Mouse (Mus musculus): Measurements from ENCODE around the gene Mfap3l. TPM values are rescaled to one million over a fixed set of nuclear protein-coding genes. Genes with fewer than 3 reads are reported as not detected.
A peak's percentile ranks its signal among the peaks of the same experiment; 100 is the strongest.

Mfap3l gene
- polyA plus RNA-seq, 1 experiment from 2014 or later = 1.8 TPM

DNA sequence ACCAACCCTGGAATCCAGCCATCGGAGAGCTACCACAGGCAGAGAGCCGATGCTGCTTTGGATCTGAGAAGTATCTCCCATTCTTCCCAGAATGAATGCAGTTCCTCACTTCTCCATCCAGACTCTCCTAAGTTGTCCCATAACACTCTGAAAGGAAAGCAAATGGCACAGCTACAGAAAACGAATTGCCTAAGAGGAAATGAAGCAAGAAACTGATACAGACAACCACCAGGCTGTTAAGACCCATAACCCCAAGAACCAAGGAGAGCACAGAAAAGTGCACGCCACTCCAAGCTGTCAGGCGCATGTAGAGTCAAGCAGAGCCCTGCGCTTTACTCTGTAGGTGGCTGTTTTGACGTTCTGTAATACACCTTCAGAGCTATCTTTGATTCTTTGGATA, 7.9 kb upstream of the Mfap3l start:
- WGBS = 76% methylated on average over 7 of the region's 7 CpGs
- H3K9me3 ChIP-seq (replicated peaks; ENCODE audit: control insufficient read depth, low read length) = no peaks in the 10 kb centered on the region

DNA sequence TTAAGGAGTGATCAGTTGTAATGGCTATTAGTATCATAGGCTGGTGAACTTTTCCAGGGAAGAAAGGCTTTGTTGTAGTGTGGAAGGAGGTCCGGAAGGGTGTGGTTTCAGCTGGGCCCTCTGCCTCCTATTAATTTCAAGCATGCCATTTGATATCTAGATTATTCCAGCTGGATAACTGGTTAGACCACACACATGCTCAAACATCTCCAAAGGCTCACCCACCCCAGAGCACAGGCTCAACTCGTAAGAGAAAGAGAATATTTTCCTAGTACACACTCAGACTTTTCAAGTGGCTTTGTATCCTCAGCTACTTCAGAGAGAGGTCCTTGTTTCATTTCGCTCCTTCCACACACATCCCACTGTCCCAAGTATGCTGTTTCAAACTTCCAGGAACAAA, 4.7 kb upstream of the Mfap3l start:
- Histone ChIP-seq H3K4me1 (ENCODE audit: control insufficient read depth, insufficient read depth, low read length) (peaks cover 10% of the 10 kb centered on the region; the same call in 1 of the 2 replicates), H3K9ac (ENCODE audit: low read length) (no peak overlapping the region), H3K36me3 (ENCODE audit: control insufficient read depth, insufficient read depth, low read length) (no peaks in the 10 kb centered on the region), H3K4me3 (replicated peaks; ENCODE audit: low read length) (no peak overlapping the region), H3K4me2 (ENCODE audit: low read depth, low read length) (no peak overlapping the region), H3K27ac (ENCODE audit: low read length) (no peak overlapping the region), H3K9me3 (replicated peaks; ENCODE audit: control insufficient read depth, low read length) (no peaks in the 10 kb centered on the region), H3K27me3 (ENCODE audit: control insufficient read depth, insufficient read depth, low read length) (peaks cover 9% of the 10 kb centered on the region; the same call in 1 of the 2 replicates)
- no peak for ATAC-seq (ENCODE audit: insufficient read depth, low FRiP score)
- 64% methylated on average over 3 of the region's 3 CpGs for WGBS

More for the DNA sequence above, 7.9 kb upstream of the Mfap3l start:
- Histone ChIP-seq H3K4me1 (ENCODE audit: control insufficient read depth, insufficient read depth, low read length) (peaks cover 4% of the 10 kb centered on the region; the same call in 1 of the 2 replicates), H3K36me3 (ENCODE audit: control insufficient read depth, insufficient read depth, low read length) (no peaks in the 10 kb centered on the region), H3K9ac (ENCODE audit: low read length) (no peak overlapping the region), H3K27me3 (ENCODE audit: control insufficient read depth, insufficient read depth, low read length) (peaks cover 6% of the 10 kb centered on the region; the same call in 1 of the 2 replicates), H3K4me3 (replicated peaks; ENCODE audit: low read length) (no peak overlapping the region), H3K27ac (ENCODE audit: low read length) (no peak overlapping the region), H3K4me2 (ENCODE audit: low read depth, low read length) (no peak overlapping the region)
- no peak for ATAC-seq (ENCODE audit: insufficient read depth, low FRiP score)

DNA sequence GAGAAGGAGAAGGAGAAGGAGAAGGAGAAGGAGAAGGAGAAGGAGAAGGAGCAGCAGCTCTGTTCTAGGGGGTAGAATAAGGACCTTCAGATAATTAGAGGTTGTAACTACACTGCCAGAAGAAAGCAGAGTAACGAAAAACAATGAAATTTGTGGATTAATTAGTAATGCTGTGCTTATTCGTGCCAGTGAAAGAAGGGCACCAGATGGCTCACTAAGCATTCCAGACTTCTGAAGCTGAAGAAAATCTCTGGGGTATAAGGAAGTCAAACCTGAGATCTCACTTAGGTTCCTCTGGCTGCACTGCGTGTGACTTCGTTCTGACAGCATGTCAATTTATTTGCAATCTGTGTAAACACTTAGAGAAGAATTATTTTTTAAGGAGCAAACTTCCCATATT, 3.6 kb upstream of the Mfap3l start:
- no peak overlapping the region for H3K27ac ChIP-seq (ENCODE audit: low read length)
- no peaks in the 10 kb centered on the region for H3K9me3 ChIP-seq (replicated peaks; ENCODE audit: control insufficient read depth, low read length)
- no peak for ATAC-seq (ENCODE audit: insufficient read depth, low FRiP score)
- H3K9ac ChIP-seq (ENCODE audit: low read length) = no peak overlapping the region
- peaks cover 12% of the 10 kb centered on the region for H3K4me1 ChIP-seq (ENCODE audit: control insufficient read depth, insufficient read depth, low read length)
- WGBS = 69% methylated on average over 4 of the region's 4 CpGs
- no peak overlapping the region for H3K4me3 ChIP-seq (replicated peaks; ENCODE audit: low read length)
- no peaks in the 10 kb centered on the region for H3K36me3 ChIP-seq (ENCODE audit: control insufficient read depth, insufficient read depth, low read length)
- H3K4me2 ChIP-seq (ENCODE audit: low read depth, low read length) = no peak overlapping the region
- peaks cover 9% of the 10 kb centered on the region; the same call in 1 of the 2 replicates for H3K27me3 ChIP-seq (ENCODE audit: control insufficient read depth, insufficient read depth, low read length)

DNA sequence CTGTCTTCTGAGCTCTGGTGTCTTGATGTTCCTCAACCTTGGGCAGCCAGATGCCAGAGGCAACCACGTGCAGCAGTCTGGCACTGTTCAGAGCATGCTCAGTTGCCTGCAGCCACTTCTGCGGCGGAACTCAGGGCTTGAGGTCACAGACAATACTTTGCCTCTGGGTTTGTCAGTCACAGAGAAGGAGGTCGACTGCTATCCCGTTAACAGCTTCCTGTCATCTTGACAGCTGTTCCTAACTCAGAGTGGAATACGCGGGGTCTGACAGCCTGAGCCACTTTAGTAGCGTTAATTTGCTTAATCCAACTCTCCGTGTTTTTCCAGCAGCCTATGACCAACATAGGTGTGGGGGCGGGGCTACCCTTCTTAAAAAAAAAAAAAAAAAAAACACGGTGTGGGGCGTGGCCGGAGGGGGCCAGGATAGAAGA, 1.1 kb upstream of the Mfap3l start:
- no peak for ATAC-seq (ENCODE audit: insufficient read depth, low FRiP score)
- Histone ChIP-seq H3K36me3 (ENCODE audit: control insufficient read depth, insufficient read depth, low read length) (no peaks in the 10 kb centered on the region), H3K4me3 (replicated peaks; ENCODE audit: low read length) (peak overlapping the region; percentile 42), H3K4me2 (ENCODE audit: low read depth, low read length) (peak overlapping the region; percentile 57), H3K4me1 (ENCODE audit: control insufficient read depth, insufficient read depth, low read length) (peaks cover 12% of the 10 kb centered on the region), H3K9me3 (replicated peaks; ENCODE audit: control insufficient read depth, low read length) (no peaks in the 10 kb centered on the region), H3K9ac (ENCODE audit: low read length) (peak overlapping the region; percentile 6), H3K27ac (ENCODE audit: low read length) (no peak overlapping the region), H3K27me3 (ENCODE audit: control insufficient read depth, insufficient read depth, low read length) (peaks cover 9% of the 10 kb centered on the region; the same call in 1 of the 2 replicates)
- WGBS = 2% methylated on average over 13 of the region's 13 CpGs

DNA sequence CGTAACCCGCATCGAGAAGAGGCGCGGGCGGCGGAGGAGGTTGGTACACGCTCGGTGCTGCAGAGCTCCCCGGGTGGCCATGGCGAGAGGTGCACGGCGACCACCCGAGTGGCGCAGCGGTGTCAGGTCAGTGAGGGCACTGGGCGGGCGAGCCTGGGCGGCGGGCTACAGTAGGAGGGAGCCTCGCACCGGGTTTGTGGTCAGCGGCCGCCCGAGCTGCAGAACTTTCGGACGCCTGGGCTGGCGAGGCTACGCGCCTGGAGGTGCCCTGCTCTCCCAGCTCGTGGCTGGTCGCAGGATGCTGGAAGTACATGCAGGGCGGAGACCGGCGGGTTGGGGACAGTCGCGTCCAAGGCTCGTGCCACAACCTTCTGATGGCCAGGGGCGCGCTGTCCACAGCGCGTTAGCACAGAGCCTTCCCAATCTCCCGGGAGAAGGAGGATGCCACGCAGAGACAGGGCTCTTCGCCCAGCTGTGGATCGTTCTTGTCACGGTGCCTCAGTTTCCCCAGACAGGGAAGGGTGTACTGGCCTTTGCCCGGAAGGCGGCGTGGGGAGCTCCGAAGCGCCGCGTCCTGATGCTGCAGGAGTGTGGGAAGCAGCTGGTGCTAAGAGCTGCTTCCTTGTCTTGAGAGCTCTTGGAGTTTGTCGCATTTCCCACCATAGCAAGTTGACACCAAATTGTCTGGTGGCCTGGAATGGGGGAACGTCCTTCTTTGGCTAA, 467 bp downstream of the Mfap3l start:
- peak; percentile 74 for ATAC-seq (ENCODE audit: insufficient read depth, low FRiP score)
- Histone ChIP-seq H3K4me2 (ENCODE audit: low read depth, low read length) (peak overlapping the region; percentile 99), H3K4me3 (replicated peaks; ENCODE audit: low read length) (peak overlapping the region; percentile 59), H3K27ac (ENCODE audit: low read length) (no peak overlapping the region), H3K27me3 (ENCODE audit: control insufficient read depth, insufficient read depth, low read length) (peaks cover 9% of the 10 kb centered on the region; the same call in 1 of the 2 replicates), H3K4me1 (ENCODE audit: control insufficient read depth, insufficient read depth, low read length) (peaks cover 9% of the 10 kb centered on the region), H3K36me3 (ENCODE audit: control insufficient read depth, insufficient read depth, low read length) (no peaks in the 10 kb centered on the region), H3K9me3 (replicated peaks; ENCODE audit: control insufficient read depth, low read length) (no peaks in the 10 kb centered on the region), H3K9ac (ENCODE audit: low read length) (peak overlapping the region; percentile 74)
- WGBS = under 1% methylated on average over 56 of the region's 56 CpGs

DNA sequence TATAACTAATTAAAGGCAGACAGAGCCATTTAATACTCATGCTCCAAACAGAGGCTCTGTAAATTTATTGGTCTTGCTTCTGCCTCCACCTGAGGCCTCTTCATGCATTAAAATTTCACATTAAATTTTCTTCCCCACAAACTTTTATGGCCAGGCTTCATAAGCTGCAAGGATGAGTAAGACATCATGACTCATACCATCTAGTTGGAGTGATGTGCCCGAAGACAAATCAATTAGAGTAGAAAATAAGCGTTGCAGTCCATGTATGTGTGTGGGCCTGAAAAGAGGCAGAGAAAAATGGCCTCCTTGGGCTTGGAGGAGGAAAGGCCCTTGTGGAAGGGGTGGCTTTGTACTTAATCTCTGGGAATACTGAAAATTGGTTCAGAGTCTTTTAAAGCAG, 2.3 kb downstream of the Mfap3l start:
- 89% methylated on average over 2 of the region's 2 CpGs for WGBS
- Histone ChIP-seq H3K4me3 (replicated peaks; ENCODE audit: low read length) (no peak overlapping the region), H3K9ac (ENCODE audit: low read length) (no peak overlapping the region), H3K27ac (ENCODE audit: low read length) (no peak overlapping the region), H3K4me2 (ENCODE audit: low read depth, low read length) (no peak overlapping the region), H3K9me3 (replicated peaks; ENCODE audit: control insufficient read depth, low read length) (no peaks in the 10 kb centered on the region), H3K4me1 (ENCODE audit: control insufficient read depth, insufficient read depth, low read length) (peaks cover 8% of the 10 kb centered on the region), H3K36me3 (ENCODE audit: control insufficient read depth, insufficient read depth, low read length) (no peaks in the 10 kb centered on the region), H3K27me3 (ENCODE audit: control insufficient read depth, insufficient read depth, low read length) (0 out of 2 replicates have a peak, but pooled peaks cover under 1% of the 10 kb centered on the region)
- no peak for ATAC-seq (ENCODE audit: insufficient read depth, low FRiP score)

DNA sequence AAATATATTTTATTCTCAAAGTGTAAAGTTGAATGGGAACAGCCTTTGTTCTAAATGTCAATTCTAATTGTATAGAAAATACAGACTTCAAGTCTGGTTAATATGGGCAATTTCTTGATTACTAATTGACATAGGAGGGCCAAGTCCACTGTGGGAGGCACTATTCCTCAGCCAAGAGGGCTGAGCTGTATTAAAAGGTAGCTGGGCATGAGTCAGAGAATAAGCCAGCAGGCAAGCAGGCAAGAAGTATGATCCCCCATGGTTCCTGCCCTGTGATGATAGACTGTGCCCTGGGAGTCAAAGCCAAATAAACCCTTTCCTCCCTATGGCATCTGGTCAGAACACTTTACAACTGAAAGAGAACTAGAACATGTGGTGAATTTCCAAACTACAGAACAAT, 3.2 kb downstream of the Mfap3l start:
- ATAC-seq (ENCODE audit: insufficient read depth, low FRiP score) = no peak
- Histone ChIP-seq H3K9ac (ENCODE audit: low read length) (no peak overlapping the region), H3K9me3 (replicated peaks; ENCODE audit: control insufficient read depth, low read length) (no peaks in the 10 kb centered on the region), H3K27ac (ENCODE audit: low read length) (no peak overlapping the region), H3K27me3 (ENCODE audit: control insufficient read depth, insufficient read depth, low read length) (no peaks in the 10 kb centered on the region), H3K4me1 (ENCODE audit: control insufficient read depth, insufficient read depth, low read length) (peaks cover 8% of the 10 kb centered on the region), H3K4me3 (replicated peaks; ENCODE audit: low read length) (no peak overlapping the region), H3K4me2 (ENCODE audit: low read depth, low read length) (no peak overlapping the region), H3K36me3 (ENCODE audit: control insufficient read depth, insufficient read depth, low read length) (no peaks in the 10 kb centered on the region)

DNA sequence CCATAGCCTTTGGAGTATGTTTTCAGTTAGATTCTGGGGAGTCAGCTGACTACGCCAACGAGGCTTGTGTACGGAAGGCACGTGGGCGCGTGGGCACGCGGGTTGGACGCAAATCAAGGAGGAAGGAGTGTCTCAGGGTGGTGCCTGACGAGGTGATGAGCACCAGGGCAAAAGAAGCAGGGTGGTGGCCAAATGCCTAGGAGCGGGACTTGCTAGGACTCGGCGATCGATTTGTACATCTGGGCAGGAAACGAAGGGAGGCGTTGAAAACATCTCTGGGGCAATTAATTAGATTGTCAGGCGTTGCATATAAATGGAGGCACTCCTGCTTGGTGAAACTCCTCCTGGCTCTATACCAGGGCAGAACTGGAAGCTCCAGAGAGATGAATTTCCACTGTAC, 7.4 kb downstream of the Mfap3l start:
- Histone ChIP-seq H3K4me2 (ENCODE audit: low read depth, low read length) (no peak overlapping the region), H3K9me3 (replicated peaks; ENCODE audit: control insufficient read depth, low read length) (no peaks in the 10 kb centered on the region), H3K9ac (ENCODE audit: low read length) (no peak overlapping the region), H3K27me3 (ENCODE audit: control insufficient read depth, insufficient read depth, low read length) (no peaks in the 10 kb centered on the region), H3K4me3 (replicated peaks; ENCODE audit: low read length) (no peak overlapping the region), H3K36me3 (ENCODE audit: control insufficient read depth, insufficient read depth, low read length) (no peaks in the 10 kb centered on the region), H3K4me1 (ENCODE audit: control insufficient read depth, insufficient read depth, low read length) (no peaks in the 10 kb centered on the region), H3K27ac (ENCODE audit: low read length) (no peak overlapping the region)
- no peak for ATAC-seq (ENCODE audit: insufficient read depth, low FRiP score)
- 91% methylated on average over 17 of the region's 17 CpGs for WGBS

DNA sequence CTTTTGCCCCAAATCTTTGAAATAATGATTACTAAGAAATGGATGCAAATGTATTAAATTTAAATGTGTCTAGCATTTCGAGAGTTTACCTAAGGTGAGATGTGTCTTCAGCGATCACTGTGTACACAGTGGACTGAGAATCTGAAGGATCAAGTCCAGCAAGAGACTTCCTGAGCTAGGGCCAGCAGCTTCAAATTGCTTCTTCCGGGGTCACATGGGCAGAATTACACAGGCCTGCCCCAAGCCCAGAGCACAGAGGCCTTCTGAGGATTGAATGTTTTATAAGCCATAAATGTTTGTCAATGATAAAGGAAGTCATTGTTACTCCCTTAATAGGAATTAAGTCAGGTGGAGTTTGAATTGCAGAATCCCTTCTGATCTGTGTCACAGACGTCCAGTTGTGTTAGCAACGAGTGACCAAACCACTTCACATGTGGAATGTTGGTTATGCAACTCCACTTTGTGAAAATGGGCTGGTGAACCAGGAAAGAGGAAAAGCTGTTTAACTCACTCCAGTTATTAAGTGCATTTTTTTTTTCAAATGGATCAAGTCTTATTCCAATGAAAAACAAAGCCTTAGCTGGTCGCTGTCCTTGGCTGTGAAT, 10.9 kb downstream of the Mfap3l start:
- 70% methylated on average over 6 of the region's 6 CpGs for WGBS

More for the DNA sequence above, 10.9 kb downstream of the Mfap3l start:
- no peak overlapping the region for H3K4me2 ChIP-seq (ENCODE audit: low read depth, low read length)
- H3K27me3 ChIP-seq (ENCODE audit: control insufficient read depth, insufficient read depth, low read length) = no peaks in the 10 kb centered on the region
- no peak overlapping the region for H3K27ac ChIP-seq (ENCODE audit: low read length)
- no peak overlapping the region for H3K4me3 ChIP-seq (replicated peaks; ENCODE audit: low read length)
- no peaks in the 10 kb centered on the region for H3K9me3 ChIP-seq (replicated peaks; ENCODE audit: control insufficient read depth, low read length)
- no peak for ATAC-seq (ENCODE audit: insufficient read depth, low FRiP score)
- H3K36me3 ChIP-seq (ENCODE audit: control insufficient read depth, insufficient read depth, low read length) = no peaks in the 10 kb centered on the region
- no peaks in the 10 kb centered on the region for H3K4me1 ChIP-seq (ENCODE audit: control insufficient read depth, insufficient read depth, low read length)
- no peak overlapping the region for H3K9ac ChIP-seq (ENCODE audit: low read length)
